13 mouse cellular contexts compared by ENCODE assay signal in the genomic region with DNA sequence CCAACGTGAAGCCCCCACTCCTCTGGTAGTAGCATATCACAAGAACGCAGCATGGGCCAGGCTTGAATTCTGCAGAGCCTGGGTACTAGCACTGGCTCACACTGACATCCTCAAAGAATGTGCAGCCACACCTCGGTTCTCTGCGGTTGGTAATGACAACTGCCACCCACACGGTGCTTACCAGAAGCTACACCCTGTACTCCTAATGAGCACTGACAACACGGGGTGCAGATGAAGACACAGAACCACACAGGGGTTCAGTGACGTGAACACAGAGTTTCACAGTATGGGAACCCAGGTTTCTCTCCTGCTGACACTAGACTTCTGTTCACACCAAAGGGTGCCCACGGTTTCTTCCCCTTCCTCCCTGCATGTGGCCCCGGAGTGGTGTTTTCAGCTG.
DNase-seq lines count a peak whose midpoint lies in the region; ATAC-seq lines count a peak whose summit lies in the region.
"Had no signal": no experiment of that assay in that cellular context is flagged by ENCODE, and none has a peak within 500 bp of the region (broad histone marks: within the 10 kb centered on the region; RNA-seq: fewer than 3 reads in every experiment).

No protein-coding gene starts in this region.

- DNase-seq in spleen, postnatal 36 days (ENCODE audit: low spot score in 2 of 2), result peak; percentile 48 to 54
- no peak for DNase-seq in spleen, postnatal 10 days (ENCODE audit: low spot score in 2 of 2)
- DNase-seq in naive thymus-derived CD4-positive, alpha-beta T cell, adult 2 months (ENCODE audit: low read depth), result peak; percentile 89
- DNase-seq in thymus, postnatal 4 days, result peak; percentile 39
- no peak for DNase-seq in right cerebral cortex, postnatal 10 days (ENCODE audit: low spot score in 2 of 2)
- DNase-seq in cerebellum, postnatal 10 days, result no peak
- DNase-seq: adrenal gland, postnatal 25 days; cerebellum, adult 9-11 months; heart, postnatal 14 days; kidney, adult 11 months; kidney, postnatal 10 days; right cerebral cortex, postnatal 14 days had no signal

- ATAC-seq in activated CD4-positive, CD25-positive, alpha-beta regulatory T cell, adult 4 months, result peak; percentile 93

Comparison
In these comparisons a context has a peak if more than half of its experiments do, and no peak if none do; other contexts are left out.
1. DNase-seq: peak in spleen, postnatal 36 days (2 of 2), naive thymus-derived CD4-positive, alpha-beta T cell, adult 2 months (single experiment) and thymus, postnatal 4 days (single experiment); none in spleen, postnatal 10 days (0 of 2), right cerebral cortex, postnatal 10 days (0 of 2) and cerebellum, postnatal 10 days (0 of 2).